Mouse (Mus musculus): ENCODE measurements around the gene Rhot1. TPM values are rescaled to one million over a fixed set of nuclear protein-coding genes. Genes with fewer than 3 reads are reported as not detected.
"Not testable (repeated sequence)": the region's sequence is repeated elsewhere in the genome, so short reads cannot be mapped to it uniquely, and the experiment has no call there.

Gene Rhot1
- total and polyA plus RNA-seq, 2 experiments from 2014 or later = 53.8 to 89.3 TPM

DNA sequence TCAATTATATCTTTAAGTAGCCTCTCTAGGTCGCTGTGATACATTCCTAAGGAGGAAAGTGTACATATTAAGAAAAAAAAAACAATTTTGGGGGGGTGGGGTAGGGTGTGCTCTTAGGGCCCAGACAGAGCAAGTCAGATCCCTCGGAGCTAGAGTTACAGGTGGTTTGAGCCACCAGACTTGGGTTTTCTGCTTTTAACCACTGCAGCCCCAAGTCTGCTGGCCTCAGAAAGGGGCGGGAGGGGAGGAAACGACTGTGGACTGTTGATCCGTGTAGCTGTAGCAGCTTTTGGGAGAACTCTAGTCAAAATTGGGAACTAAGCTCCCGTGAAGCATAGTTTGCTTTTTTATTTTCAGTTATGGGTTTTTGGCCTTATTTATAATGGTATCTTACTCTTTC is 1.5 kb downstream of the Rhot1 start:
- DNase-seq (ENCODE audit: low spot score) = no peak
- H3K4me3 ChIP-seq (ENCODE audit: low read depth, low read length) = peak overlapping the region; percentile 98
- H3K4me1 ChIP-seq (ENCODE audit: control insufficient read depth, insufficient read depth) = peaks cover 10% of the 10 kb centered on the region
- peak overlapping the region; percentile 99; the same call in 1 of the 2 replicates for H3K27ac ChIP-seq (ENCODE audit: low read depth)
- peak overlapping the region; percentile 73 for H3K4me2 ChIP-seq (ENCODE audit: low read depth, low read length)
- TF ChIP-seq CTCF (IDR thresholded peaks at IDR 0.05; ENCODE audit: low read depth) (no peak), EP300 (IDR thresholded peaks at IDR 0.05; ENCODE audit: low read depth) (no peak)
- no peak overlapping the region; the same call in 1 of the 2 replicates for H3K9ac ChIP-seq (replicated peaks; ENCODE audit: low read depth, low read length)
- WGBS = 31% methylated on average over 6 of the region's 6 CpGs
- H3K27me3 ChIP-seq (ENCODE audit: control insufficient read depth, insufficient read depth, low read length) = no peaks in the 10 kb centered on the region
- H3K36me3 ChIP-seq (replicated peaks; ENCODE audit: control insufficient read depth, insufficient read depth, low read length) = peaks cover 12% of the 10 kb centered on the region
- H3K9me3 ChIP-seq (replicated peaks; ENCODE audit: control insufficient read depth, low read length) = no peaks in the 10 kb centered on the region
- ATAC-seq (ENCODE audit: insufficient read depth, low read depth) = no peak

DNA sequence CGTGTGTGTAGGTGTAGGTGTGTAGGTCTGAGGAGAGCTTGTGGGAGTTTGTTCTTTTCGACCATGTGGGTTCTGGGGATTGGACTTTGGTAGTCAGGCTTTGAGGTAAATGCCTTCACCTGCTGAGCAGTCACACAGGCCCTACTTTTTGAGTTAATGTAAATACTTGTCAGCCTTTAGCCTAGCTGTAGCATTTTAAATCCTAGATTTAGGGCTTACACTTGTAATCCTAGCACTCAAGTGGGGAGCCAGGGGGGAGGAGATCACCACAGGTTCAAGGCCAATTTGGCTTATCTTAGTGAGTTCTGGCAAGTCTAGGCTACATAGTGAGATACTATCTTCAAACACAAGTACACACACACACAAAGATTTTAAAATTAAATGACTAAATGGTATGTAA is 3.5 kb downstream of the Rhot1 start:
- H3K36me3 ChIP-seq (replicated peaks; ENCODE audit: control insufficient read depth, insufficient read depth, low read length) = peaks cover 12% of the 10 kb centered on the region
- no peak overlapping the region for H3K4me2 ChIP-seq (ENCODE audit: low read depth, low read length)
- H3K27ac ChIP-seq (ENCODE audit: low read depth) = no peak overlapping the region
- TF ChIP-seq EP300 (IDR thresholded peaks at IDR 0.05; ENCODE audit: low read depth) (no peak), CTCF (IDR thresholded peaks at IDR 0.05; ENCODE audit: low read depth) (no peak)
- 89% methylated on average over 2 of the region's 2 CpGs for WGBS
- ATAC-seq (ENCODE audit: insufficient read depth, low read depth) = no peak
- no peaks in the 10 kb centered on the region for H3K9me3 ChIP-seq (replicated peaks; ENCODE audit: control insufficient read depth, low read length)
- no peak overlapping the region for H3K4me3 ChIP-seq (ENCODE audit: low read depth, low read length)
- H3K4me1 ChIP-seq (ENCODE audit: control insufficient read depth, insufficient read depth) = peaks cover 10% of the 10 kb centered on the region
- H3K9ac ChIP-seq (replicated peaks; ENCODE audit: low read depth, low read length) = no peak overlapping the region
- no peaks in the 10 kb centered on the region for H3K27me3 ChIP-seq (ENCODE audit: control insufficient read depth, insufficient read depth, low read length)
- no peak for DNase-seq (ENCODE audit: low spot score)

DNA sequence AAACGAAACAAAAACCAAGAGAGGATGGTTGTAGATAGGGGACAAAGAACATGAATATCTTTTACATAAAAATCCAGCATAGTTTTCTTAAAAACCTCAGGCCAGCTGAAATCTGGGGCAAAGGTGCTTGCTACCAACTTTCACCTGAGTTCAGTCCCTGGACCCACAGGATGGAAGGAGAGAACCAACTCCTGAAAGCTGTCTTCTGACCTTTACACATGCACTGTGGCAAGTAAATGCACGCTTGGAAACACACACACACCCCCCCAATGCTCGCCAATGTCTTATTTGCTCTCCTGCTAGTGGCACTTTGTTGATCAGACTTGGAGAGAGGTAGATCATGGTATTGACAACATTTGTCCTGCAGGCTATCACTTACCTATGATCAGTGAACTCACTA is 6.5 kb downstream of the Rhot1 start:
- Histone ChIP-seq H3K4me1 (ENCODE audit: control insufficient read depth, insufficient read depth) (peaks cover 3% of the 10 kb centered on the region), H3K9me3 (replicated peaks; ENCODE audit: control insufficient read depth, low read length) (no peaks in the 10 kb centered on the region), H3K27me3 (ENCODE audit: control insufficient read depth, insufficient read depth, low read length) (no peaks in the 10 kb centered on the region), H3K4me3 (ENCODE audit: low read depth, low read length) (no peak overlapping the region), H3K27ac (ENCODE audit: low read depth) (no peak overlapping the region), H3K9ac (replicated peaks; ENCODE audit: low read depth, low read length) (no peak overlapping the region), H3K36me3 (replicated peaks; ENCODE audit: control insufficient read depth, insufficient read depth, low read length) (peaks cover 13% of the 10 kb centered on the region), H3K4me2 (ENCODE audit: low read depth, low read length) (no peak overlapping the region)
- TF ChIP-seq EP300 (IDR thresholded peaks at IDR 0.05; ENCODE audit: low read depth) (no peak), CTCF (IDR thresholded peaks at IDR 0.05; ENCODE audit: low read depth) (no peak)
- WGBS = 90% methylated on average over 3 of the region's 3 CpGs
- ATAC-seq (ENCODE audit: insufficient read depth, low read depth) = no peak
- no peak for DNase-seq (ENCODE audit: low spot score)

DNA sequence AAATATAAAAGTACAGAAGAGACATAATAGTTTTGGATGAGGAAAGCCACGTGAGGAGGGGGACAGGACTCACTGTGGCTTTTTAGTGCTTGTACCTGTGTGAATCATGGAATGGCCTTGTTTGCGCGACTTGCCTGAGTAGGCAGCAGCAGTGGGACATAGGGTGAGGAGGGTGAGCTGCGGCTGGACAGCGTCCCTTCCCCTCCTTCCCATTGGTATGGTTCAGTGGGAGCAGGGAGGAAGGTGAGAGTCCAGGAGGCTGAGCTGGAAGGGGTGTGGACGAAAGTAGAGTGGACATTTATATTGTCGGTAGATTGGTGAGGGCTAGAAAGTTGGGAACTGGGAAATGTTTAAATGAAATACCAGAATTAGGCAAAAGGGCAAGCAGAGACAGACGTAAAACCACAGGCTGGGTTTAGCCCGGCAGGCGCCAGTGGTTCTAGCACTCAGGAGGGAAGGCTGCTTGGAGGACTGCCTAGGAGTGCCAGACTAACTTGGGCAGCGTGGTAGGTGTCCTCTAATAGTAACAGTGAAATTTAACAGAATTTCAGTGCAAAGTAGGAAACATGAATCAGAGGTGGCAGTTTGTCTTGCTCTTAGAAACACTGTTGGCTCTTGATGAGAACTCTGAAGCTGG is 10.0 kb downstream of the Rhot1 start:
- DNase-seq (ENCODE audit: low spot score) = no peak
- H3K36me3 ChIP-seq (replicated peaks; ENCODE audit: control insufficient read depth, insufficient read depth, low read length) = peaks cover 35% of the 10 kb centered on the region

DNA sequence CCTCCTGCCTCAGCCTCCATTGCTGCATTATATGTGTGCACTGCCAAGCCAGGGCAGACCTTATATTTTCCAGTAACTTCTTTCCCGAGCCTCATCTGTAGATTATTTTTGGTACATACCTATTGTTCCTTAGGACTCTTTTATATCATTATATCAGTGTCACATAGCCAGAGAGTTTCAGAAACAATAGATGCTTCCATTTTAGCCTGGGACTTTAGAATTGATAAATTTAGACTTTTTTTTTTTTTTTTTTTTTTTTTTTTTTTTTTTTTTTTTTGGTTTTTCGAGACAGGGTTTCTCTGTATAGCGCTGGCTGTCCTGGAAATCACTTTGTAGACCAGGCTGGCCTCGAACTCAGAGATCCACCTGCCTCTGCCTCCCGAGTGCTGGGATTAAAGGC is 21.2 kb downstream of the Rhot1 start:
- not testable (repeated sequence) for H3K27me3 ChIP-seq (ENCODE audit: control insufficient read depth, insufficient read depth, low read length); H3K4me3 ChIP-seq (ENCODE audit: low read depth, low read length); H3K9me3 ChIP-seq (replicated peaks; ENCODE audit: control insufficient read depth, low read length); DNase-seq (ENCODE audit: low spot score); ATAC-seq (ENCODE audit: insufficient read depth, low read depth); H3K27ac ChIP-seq (ENCODE audit: low read depth); H3K4me2 ChIP-seq (ENCODE audit: low read depth, low read length); H3K4me1 ChIP-seq (ENCODE audit: control insufficient read depth, insufficient read depth); H3K9ac ChIP-seq (replicated peaks; ENCODE audit: low read depth, low read length)
- WGBS = 81% methylated on average over 3 of the region's 5 CpGs
- peaks cover 69% of the 10 kb centered on the region for H3K36me3 ChIP-seq (replicated peaks; ENCODE audit: control insufficient read depth, insufficient read depth, low read length)

More for the DNA sequence above, 10.0 kb downstream of the Rhot1 start:
- no peak for ATAC-seq (ENCODE audit: insufficient read depth, low read depth)
- no peaks in the 10 kb centered on the region for H3K27me3 ChIP-seq (ENCODE audit: control insufficient read depth, insufficient read depth, low read length)
- no peaks in the 10 kb centered on the region for H3K4me1 ChIP-seq (ENCODE audit: control insufficient read depth, insufficient read depth)
- 76% methylated on average over 11 of the region's 11 CpGs for WGBS
- no peaks in the 10 kb centered on the region for H3K9me3 ChIP-seq (replicated peaks; ENCODE audit: control insufficient read depth, low read length)
- TF ChIP-seq CTCF (IDR thresholded peaks at IDR 0.05; ENCODE audit: low read depth) = no peak
- no peak for TF ChIP-seq EP300 (IDR thresholded peaks at IDR 0.05; ENCODE audit: low read depth)
- no peak overlapping the region for H3K4me3 ChIP-seq (ENCODE audit: low read depth, low read length)
- no peak overlapping the region for H3K27ac ChIP-seq (ENCODE audit: low read depth)
- H3K4me2 ChIP-seq (ENCODE audit: low read depth, low read length) = no peak overlapping the region
- H3K9ac ChIP-seq (replicated peaks; ENCODE audit: low read depth, low read length) = no peak overlapping the region

DNA sequence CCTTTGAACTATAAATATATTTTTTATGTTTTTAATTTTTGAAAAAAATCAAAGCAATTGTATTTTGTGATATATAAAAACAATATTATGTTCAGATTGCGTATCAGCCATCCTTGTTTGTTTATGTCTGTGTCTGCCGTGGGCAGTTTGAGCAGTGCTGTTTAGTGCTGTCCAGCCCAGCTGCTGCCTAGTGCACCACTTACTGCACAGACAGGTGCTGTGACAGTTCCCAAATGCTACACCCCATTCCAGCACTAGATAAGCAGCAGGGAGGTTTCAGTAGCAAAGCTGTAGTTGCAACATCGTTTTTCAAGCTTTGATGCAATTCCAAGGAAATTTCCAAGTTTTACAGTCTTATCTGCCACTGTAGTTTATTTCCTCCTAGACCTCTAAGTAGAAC is 28.5 kb downstream of the Rhot1 start:
- Histone ChIP-seq H3K27me3 (ENCODE audit: control insufficient read depth, insufficient read depth, low read length) (no peaks in the 10 kb centered on the region), H3K4me1 (ENCODE audit: control insufficient read depth, insufficient read depth) (no peaks in the 10 kb centered on the region), H3K36me3 (replicated peaks; ENCODE audit: control insufficient read depth, insufficient read depth, low read length) (peaks cover 64% of the 10 kb centered on the region), H3K9me3 (replicated peaks; ENCODE audit: control insufficient read depth, low read length) (no peaks in the 10 kb centered on the region), H3K4me2 (ENCODE audit: low read depth, low read length) (no peak overlapping the region), H3K9ac (replicated peaks; ENCODE audit: low read depth, low read length) (no peak overlapping the region), H3K4me3 (ENCODE audit: low read depth, low read length) (no peak overlapping the region), H3K27ac (ENCODE audit: low read depth) (no peak overlapping the region)
- DNase-seq (ENCODE audit: low spot score) = no peak
- TF ChIP-seq EP300 (IDR thresholded peaks at IDR 0.05; ENCODE audit: low read depth) = no peak
- no peak for TF ChIP-seq CTCF (IDR thresholded peaks at IDR 0.05; ENCODE audit: low read depth)
- 64% methylated on average over 3 of the region's 3 CpGs for WGBS
- no peak for ATAC-seq (ENCODE audit: insufficient read depth, low read depth)
